Mouse (Mus musculus) left cerebral cortex, postnatal 14 days (tissue): ENCODE results near the gene Pole2. TPM values are rescaled to one million over a fixed set of nuclear protein-coding genes. Genes with fewer than 3 reads are reported as not detected.

Source experiments
- DNase-seq, 2 experiments: peaks; one replicate each; pipeline ENCODE4 v3.0.0; 2021 to 2022; ENCODE audit warnings: low spot score in 2 of 2, mixed read lengths in 1 of 2
- intact Hi-C: fragments of 180-260 bp; cut with DNase I; formaldehyde crosslinking; loops from one replicate; pipeline ENCODE4 v1.15.1; 2025
- long read RNA-seq, 2 experiments: library from polyadenylated mRNA; stranded (forward); transcript quantifications; one replicate each; pipeline ENCODE4 v2.0.0; 2021
- total RNA-seq, 2 experiments: library from RNA; stranded (reverse); gene quantifications; 2 replicates each; pipeline ENCODE4 v1.2.3; 2021

The Pole2 gene
- under 1 TPM; 0.75 to 0.76 TPM for total RNA-seq
- long read RNA-seq, experiment 1: 0 reads
- long read RNA-seq, experiment 2: 0 reads

DNA sequence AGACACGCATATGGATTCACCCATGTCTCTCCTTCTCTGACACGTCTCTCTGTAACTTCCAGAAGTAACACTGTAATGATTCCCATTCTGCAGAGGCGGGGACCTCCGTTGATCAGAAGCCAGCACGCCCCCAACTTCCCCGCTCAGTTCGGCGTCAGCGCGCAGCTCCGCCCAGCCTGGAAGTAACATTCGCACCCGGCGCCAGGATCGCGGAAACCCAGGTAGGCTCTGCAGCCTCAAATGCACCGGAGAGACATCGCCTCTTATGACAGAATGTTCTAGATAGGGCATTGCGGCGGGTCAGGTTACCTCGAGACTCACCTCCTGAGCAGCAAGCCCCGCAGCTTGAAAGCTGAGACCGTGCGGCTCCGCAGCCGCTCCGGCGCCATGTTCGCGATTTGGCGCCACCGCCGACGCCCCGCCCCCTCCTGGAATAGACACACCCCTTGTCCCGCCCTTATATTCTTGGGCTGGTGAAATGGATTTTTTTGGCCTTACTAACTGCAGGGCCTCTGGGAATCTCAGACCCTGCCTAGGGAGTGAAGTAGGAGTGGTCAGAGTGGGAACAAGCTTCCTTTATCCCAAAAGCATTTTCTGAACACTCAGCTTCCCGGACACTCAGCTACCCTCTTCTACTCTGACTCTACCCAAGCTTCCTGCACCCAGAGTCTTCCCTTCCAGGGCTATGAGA is at the start of gene Pole2:
Gene Pole2, minus strand, starts transcription at position 420 of the 691 bp plus-strand sequence.
- DNase-seq: peak; percentile 73 to 84
- intact Hi-C loops: no loop called here

DNA sequence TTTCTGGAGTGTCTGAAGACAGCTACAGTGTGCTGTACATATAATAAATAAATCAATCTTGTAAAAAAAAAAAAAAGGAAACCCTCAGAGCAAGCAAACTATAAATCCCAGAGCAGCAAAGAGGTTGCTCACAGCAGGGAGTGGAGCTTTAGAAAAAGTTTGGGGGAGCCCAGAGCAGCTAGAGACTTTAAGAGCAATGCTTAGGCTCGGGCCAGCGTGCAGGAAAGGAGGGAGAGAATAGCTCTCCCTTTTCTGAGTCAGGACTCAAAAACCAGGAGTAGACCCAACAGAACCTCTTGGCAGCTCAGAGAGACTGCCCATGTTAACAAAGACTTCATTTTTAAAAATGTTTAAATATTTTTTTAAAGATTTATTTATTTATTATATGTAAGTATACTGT is 41.0 kb upstream of the Pole2 start:
- intact Hi-C loops: no loop called here
- no peak for DNase-seq

DNA sequence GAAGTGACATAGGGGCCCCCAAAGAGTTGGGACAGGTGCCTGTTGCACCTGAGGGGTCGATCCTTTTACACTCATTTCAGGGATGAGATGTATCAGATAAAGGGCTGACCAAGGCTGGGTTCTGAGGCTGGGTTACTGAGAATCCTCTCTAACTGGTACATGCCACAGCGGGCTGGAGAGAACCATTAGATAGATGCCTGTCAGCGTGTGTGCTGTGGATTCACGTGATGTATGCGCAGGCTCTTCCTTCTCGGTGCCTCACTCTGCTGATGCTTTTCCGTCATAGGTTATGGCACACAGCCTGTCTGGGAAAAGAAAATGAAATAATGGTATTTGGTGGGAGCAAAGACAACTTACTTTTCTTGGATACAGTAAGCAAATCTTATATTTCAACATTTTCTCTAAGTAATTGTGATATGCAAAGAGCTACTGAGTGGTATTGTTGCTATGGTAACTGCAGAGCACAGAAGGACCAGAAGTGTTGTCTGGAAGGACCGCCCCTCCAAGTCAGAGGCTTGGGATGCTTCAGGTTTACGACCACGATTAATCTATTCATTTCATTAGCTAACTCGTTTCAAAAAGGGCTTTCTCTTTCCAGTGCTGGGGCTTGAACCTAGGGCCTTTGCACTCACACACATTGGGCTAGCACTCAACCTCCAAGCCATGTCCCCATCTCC is 40.1 kb upstream of the Pole2 start:
- peak; percentile 6 to 43 for DNase-seq
- intact Hi-C loops: no loop called here

DNA sequence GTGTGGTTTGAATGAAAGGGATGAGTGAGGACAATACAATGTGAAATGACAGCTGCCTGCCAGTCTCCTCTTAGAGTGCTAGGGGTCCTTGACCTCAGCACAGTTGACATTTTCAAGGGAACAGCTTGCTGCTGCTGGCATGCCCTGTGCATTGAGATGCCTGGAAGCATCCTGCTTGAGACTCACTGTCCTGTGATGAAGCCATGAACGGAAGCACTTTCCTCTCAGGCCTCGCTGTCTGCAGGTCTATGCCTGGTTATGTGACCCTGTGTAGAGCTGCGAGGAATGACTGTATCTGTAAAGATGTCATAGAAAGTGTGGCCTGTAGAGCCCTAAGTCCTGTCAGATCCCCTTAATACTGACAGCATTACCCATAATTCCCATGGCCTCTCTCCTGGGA is 37.0 kb upstream of the Pole2 start:
- intact Hi-C loops: no loop called here

DNA sequence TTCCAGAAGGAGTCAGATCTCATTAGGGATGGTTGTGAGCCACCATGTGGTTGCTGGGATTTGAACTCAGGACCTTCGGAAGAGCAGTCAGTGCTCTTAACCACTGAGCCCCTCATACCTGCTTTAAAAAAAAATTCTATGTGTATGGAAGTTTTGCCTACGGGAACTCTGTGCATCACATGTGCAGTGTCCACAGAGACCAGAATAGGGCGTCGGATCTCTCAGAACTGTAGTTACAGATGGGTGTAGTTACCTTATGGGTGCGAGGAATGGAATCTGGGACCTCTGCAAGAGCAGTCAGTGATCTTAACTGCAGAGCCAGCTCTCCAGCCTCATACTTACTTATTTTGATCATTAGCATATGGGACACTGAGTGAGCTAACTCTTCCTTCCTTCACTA is 34.3 kb upstream of the Pole2 start:
- intact Hi-C loops: no loop called here
- no peak for DNase-seq

More for the DNA sequence above, 37.0 kb upstream of the Pole2 start:
- no peak for DNase-seq

DNA sequence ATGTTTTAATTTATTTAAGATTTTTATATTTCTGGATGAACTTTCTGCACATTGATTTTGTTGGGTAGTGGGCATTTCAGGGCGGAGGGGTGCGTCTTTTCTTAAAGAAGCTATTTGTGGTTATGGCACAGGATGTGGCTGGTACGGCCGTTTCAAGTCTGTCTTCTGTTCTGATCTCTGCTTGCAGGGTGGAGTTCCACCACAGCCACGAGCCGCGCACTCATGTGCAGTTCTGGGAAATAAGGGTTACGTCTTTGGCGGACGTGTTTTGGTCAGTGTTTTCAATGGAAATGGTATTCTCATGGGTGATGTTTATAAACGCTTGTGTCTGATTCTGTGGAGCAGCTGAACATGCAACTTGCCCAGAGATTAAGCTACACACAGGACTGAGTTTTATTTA is 29.8 kb upstream of the Pole2 start:
- DNase-seq: no peak
- intact Hi-C loops: no loop called here

DNA sequence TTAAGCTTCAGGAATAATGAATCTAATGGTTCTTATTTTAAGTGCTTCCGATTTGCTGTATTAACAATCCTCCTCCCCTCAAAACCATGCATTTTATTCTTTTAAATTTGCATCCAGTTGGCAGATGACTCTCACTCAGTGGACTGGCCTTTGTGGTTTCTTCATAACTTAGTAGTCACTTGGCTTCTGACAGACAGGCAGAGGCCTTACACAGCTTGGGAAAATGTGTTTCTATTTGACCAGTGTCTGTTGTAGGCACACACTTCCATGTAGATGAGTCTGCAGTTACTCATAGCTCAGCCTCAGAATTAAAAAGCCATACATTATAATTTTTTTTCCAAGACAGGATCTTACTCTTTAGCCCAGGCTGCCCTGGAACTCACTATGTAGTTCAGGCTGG is 25.8 kb upstream of the Pole2 start:
- no peak for DNase-seq
- intact Hi-C loops: no loop called here

DNA sequence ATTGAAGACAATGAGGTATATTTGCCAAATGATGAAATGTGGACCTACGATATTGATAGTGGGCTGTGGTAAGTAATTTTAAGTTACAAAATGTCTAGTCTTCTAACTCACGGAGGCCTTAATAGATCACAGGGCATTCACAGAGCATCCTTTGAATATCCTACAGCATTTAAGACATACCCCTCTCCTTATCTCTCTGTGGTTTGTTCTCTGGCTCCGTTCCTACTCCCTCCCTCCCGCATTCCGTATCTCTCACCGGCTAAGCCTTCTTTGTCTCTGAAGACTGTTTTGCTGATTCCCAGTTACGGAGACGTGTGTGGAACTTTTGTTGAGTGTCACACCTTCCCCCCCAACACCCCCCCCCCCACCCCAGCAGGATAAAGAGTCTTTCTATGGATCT is 22.8 kb upstream of the Pole2 start:
- DNase-seq: no peak
- intact Hi-C loops: no loop called here

DNA sequence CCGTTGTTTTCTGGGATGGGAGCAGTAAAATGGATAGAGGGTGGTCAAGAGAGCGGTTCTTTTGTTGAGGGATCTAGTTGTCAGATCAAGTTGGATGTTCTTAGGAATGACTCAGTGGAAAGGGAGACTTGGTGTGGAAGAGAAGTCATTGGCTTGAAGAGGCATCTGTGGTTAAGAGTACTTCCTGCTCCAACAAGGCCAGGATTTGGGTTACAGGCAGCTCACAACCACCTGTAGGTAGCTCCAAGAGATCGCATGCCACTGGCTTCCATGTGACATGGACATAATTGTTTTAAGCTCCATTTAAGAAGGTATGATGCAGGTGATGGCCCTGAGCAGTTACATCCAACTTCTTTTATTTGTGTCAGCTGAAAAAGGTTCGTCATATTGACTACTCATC is 21.8 kb upstream of the Pole2 start:
- no peak for DNase-seq
- intact Hi-C loops: no loop called here

DNA sequence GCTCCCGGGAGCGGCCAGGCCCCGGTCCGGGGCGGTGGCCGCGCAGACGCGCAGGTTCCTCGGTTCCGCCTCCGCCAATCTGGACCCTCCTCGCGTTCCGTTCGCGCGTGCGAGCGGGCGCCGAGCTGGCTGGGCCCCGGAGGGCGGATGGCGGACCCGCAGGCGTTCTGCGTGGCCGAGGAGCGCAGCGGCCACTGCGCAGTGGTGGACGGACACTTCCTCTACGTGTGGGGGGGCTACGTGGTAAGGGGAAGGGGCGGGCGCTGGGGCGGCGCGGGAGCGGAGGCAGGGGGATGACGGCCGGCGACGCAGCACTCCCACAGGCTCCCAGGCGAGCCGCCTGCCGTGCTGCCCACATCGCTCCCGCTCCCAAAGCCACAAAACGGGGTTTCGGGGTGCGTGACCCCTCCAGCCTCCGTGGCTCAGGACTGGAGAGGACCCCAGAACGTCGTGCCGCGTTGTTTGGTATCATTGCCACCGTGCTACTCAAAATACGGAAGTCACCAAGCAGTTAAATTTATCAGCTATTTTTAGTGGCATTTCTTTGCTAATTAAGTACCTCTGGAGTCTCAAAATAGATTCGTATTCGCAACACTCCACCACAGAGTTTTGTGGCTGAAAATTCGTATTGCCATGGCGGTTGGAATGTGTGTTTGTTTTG is 13.9 kb upstream of the Pole2 start:
- intact Hi-C loops: loop anchor here (5.0 kb wide), 1 partner anchor 55 kb away; the partner anchor contains the start of gene Klhdc2
- peak; percentile 30 to 74 for DNase-seq

DNA sequence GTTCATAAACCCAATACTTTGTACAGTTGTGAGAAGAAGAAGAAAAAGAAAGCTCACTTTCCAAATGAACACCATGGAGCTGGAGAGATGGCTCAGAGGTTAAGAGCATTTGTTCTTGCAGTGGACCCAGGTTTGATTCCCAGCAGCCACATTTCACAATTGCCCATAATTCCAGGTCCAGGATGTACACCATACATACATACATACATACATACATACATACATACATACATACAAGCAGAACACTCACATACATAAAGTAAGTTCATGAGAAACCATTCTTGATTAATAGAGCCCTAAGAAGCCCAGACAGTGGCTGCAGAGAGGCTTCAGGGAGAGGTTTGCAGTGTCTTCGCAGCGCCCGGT is 13.4 kb upstream of the Pole2 start:
- intact Hi-C loops: loop anchor here (5.0 kb wide), 1 partner anchor 56 kb away; the partner anchor contains the start of gene Klhdc2
- no peak for DNase-seq

DNA sequence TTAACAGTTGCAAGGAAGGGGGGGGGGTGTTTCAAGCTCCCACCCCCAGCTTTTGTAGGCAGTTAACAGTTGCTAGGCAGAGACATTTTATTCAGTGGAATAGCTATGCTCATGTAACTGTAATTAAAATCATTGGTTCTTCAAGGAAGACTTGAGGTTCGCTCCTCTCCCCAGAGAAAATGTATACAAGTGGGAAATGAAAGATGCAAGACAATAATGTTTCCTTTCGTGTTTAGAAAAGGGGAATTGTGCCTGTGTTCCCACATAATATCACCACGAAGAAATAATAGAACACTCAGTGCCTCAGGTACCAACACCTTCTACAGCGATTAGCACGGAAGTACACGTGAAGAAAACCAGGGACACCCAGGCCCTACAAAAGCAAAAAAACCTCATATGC is 12.9 kb upstream of the Pole2 start, which contains the start of gene Klhdc1:
Gene Klhdc1, plus strand, starts transcription at position 301 of the 400 bp plus-strand sequence.
- intact Hi-C loops: loop anchor here (5.0 kb wide), 1 partner anchor 56 kb away; the partner anchor contains the start of gene Klhdc2

DNA sequence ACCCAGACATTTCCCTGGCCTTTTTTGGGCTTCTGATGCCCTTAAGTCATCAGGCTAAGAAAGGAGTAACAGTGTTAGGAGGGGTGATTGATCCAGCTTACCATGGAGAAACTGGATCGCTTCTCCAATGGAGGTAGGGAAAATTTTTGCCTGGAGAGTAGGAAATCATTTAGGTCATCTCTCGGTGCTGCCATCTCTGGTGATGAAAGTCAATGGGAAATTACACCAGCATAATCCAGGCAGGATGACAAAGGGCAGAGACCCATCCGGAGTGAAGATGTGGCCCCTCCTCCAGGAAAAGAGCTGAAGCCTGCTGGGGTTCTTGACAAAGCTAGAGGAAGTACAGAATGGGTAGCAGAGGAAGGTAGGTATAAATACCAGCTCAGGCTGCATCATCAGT is 10.3 kb upstream of the Pole2 start:
- intact Hi-C loops: no loop called here

More for the DNA sequence above, 12.9 kb upstream of the Pole2 start, which contains the start of gene Klhdc1:
- DNase-seq: peak in 1 of 2 experiments; percentile 13

DNA sequence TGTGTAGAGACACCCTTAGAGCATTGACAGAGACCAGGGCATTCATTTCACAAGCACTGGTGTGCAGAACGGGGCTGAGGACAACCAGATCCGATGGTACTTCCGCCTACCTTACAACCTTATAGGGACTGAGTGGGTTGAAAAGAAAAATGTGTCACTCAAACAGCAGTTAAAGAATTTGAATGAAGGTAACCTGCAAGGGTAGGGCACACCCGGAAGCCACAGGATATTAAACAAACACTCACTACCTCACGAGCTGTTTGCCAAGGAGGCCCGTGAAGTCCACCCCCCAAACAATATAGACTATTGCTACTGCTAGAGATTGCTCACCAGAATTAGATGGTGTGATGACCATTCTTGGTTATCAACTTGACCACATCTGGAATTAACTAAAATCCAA is 7.8 kb upstream of the Pole2 start:
- intact Hi-C loops: no loop called here
- DNase-seq: no peak

More for the DNA sequence above, 10.3 kb upstream of the Pole2 start:
- no peak for DNase-seq

DNA sequence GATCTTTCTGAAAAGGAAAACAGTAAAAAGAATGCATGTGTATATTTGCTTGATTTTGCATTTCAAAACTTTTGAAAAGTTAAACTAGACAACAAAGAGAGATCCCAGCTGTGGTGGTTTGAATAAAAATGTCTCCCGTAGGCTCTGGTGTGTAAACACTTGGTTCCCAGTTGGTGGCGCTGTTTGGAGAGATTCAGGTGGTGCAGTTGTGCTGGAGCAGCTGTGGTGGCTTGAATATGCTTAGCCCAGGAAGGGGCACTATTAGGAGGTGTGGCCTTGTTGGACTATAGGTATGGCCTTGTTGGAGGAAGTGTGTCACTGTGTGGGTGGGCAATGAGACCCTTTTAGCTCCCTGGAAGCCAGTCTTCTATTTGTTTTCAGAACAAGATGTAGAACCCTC is 1.3 kb upstream of the Pole2 start:
- DNase-seq: no peak
- intact Hi-C loops: no loop called here

DNA sequence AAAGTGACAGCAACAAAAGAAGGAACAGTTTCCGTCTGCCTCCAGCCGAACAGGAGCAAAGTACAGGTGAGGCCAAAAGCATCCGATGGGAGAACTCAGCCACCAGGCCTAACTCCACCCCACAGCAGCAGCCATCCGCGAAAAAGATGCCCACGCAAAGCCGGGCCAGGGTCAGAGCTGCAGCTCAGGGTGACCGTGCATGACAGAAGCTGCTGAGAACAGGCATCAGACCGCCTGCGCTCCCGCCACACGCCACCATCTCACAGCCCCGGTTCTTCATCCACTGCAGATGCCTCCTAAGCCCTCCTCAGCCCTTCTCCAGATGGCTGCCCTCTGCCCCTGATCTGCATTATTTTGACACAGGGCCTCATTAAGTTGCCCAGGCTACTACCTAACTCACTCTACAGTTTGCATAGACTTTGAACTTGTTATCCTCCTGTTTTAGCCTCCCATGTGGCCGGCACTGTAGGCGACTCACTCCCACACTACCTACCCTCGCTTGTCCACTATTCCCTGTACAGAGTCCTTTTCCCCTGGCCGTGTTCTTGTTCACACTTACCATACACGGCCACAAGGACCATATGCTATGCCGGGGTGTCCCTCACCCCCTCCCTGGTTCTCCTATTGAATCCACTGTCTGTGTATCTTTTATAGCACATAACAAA is 7.2 kb downstream of the Pole2 start:
- intact Hi-C loops: no loop called here
- DNase-seq: no peak

DNA sequence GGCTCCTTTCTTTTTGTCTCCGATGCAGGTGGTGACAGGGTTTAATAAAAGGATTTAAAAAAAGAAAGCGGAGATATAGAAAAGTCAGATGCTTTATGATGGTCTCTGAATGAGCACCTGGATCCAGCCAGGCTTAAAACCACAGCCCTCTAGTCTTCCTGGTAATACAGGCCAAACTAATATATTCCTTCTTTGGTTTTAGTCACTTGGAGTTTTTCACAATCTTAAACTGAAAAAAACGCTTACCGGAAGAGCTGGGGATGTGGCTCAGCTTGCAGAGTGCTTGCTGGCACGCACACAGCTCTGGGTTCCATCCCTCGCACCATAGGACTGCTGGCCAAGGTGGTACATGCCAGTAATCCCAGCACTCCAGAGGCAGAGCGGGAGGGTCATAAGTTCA is 11.4 kb downstream of the Pole2 start:
- intact Hi-C loops: no loop called here
- no peak for DNase-seq

DNA sequence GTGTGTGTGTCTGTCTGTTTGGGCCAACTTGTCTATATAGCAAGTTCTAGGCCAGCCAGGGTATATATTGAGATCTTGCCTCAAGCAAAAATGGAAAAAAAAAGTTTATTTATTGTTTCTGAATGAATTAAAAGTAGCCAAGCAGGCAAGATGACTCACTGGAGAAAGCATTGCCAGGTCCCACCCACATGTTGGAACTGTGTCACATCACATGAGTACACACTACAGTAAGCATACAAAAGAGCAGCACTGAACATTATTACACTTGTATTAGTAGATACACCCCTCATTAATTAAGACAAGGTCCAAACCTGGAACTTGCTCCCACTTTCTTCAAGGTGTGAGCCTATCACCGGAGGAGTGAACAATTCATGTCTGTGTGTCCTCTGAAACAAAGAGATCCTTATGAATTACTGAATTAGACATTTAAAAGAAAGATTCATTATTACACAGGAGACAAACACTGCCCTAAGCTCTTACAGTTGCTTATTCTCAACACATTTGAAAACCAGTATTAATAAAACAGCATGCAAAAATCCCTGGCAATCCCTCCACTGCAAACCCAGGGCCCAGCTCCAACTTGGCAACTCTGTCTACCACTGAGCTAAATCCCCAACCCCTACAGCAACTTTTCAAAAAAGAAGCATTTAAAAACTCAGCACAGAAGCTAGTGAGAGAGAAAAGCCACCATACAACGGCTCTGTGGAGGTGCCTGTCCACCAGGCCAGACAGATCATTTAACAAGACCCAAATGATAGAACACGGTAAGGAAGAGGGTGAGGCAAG is 12.8 kb downstream of the Pole2 start:
- intact Hi-C loops: no loop called here
- peak; percentile 63 to 88 for DNase-seq

DNA sequence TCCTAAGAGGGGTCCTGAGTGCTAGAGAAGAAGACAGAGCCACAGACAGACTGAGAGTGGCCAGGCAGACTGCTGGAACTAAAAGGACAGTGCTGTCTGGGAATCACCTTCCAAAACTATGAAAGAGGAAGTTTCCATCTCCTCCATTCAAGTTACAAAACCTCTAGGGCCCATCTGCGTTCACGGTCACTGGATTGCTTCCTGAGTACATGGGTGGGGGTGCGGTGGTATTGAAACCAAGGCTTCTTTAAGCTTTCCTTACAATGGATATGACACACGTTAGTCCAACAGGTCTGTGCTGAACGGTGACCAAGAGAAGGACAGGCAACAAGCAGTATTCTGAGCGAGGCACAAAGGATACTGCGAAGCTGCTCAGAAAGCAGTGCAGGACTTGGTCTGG is 13.6 kb downstream of the Pole2 start:
- DNase-seq: no peak
- intact Hi-C loops: no loop called here
